Mouse (Mus musculus) gastrocnemius, postnatal 25 days (tissue): ENCODE data around the gene Otos. TPM values are rescaled to one million over a fixed set of nuclear protein-coding genes. Genes with fewer than 3 reads are reported as not detected.

Experiments used
- DNase-seq: peaks from one replicate; pipeline ENCODE4 v3.0.0; 2022
- total RNA-seq, 2 experiments: library from RNA; stranded (reverse); gene quantifications; 1 replicate in 1 of 2; 2 replicates in 1 of 2; pipeline ENCODE4 v1.2.3; 2021

Gene Otos
- total RNA-seq, 2 experiments from 2014 or later: not detected

DNA sequence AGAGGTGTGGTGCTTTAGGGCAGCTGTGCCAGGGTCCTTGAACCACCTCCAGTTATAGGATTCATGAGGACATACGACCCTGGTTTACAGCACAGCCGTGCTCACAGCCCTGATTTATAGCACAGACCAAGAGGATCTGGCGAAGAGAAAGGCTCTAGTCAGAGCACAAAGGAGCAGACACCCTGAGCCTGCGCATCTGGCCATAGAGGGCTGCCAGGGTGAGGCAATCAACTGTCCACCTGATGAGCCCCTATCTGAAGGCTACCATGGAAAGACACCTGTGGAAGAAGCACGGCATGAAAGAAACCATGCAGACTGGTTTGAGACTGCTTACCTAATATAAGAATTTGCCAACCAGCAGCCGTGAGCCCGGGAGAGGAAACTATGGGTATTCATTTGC lies 2.0 kb downstream of the Otos start:
- DNase-seq: no peak

DNA sequence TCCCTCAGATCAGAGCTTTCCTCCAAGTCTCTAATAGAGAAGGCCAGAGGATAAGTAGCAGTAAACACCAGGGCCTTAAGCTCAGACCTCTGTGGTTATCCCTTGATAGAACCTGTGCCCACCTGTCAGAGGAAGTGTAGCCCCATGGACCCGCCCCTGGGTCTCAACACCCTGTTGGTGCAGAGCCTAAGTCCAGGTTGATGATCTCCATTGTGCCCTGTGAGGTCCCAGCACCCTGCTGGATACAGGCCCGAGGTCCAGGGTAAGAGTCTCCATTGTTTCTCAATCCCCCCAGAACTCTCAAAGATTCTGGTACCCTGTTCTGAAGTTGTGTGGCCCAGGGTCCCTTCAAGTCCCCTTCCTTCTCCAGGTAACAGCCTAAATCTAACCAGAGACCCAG lies 2.5 kb downstream of the Otos start:
- no peak for DNase-seq

DNA sequence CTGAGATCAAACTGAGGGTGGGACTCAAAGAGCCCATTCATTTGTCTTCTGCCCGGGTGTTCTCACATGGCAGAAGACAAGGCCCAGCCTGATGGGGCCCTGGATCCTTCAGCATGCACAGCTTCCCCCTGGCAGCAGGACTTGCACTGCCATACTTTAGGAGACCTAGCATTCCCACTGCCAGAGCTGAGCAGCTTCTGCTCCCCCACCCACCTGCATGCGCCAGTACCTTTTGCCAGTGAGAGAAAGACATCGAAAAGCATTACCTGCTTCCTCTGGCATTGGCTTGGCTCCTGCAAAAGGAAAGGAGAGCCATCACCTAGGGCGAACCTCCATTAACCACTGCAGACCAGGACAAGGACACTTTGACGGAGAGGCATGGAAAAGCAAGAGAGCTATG lies 3.7 kb downstream of the Otos start:
- no peak for DNase-seq

DNA sequence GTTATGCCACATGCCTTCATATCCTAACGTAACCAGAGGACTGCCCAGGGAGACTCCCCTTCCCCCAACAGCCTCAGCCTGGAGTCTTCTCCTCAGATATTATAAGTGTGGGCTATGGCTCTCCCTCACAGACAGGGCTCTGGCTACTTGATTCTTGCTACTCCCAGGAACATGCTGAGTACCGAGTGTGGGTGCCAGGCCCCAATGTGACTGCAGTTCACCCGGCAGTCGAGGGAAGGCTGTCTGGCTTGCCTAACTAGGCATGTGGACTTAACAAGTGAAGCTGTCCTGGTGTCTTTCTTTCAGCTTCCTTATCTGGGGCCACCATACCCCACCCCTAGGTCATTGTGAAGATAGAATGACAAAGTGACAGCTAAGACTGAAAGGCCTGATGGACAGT lies 5.0 kb downstream of the Otos start:
- no peak for DNase-seq

DNA sequence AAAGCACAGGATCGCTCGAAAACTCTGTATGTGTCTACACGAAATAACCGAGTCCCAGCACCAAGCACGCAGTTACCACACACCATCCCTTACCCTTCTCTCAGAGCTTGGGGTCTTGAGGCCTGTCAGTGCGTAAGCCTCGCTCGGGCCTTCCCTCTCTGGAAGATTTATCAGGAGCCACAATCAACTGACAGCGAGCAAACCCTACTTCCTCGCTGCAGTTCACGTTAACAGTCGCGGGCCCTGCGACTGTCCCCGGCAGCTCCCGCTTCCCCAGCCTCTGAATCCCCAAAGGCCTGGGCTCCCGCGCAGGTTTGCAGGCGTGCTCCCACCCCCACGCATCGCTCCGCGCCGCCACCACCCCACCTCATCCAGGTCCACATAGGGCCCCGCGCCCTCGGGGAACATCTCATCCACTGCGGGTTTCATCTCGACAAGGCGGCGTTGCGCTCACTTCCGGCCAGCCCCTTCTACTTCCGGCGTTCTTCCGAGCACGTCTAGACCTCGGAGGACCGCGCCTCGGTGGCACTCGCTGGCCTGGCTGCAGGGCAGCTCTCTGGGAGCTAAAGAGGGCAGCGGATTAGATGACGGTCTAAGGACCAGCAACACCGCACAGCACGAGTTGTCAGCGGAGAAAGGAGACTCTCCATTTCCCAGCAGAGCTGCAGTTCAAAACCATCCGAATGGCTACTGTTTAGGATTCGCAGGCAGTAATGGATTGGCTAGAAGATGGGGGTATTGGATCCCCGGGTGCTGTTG lies 6.9 kb downstream of the Otos start, which contains the start of gene Cops9:
Gene Cops9, minus strand, starts transcription at position 472 of the 759 bp plus-strand sequence.
- peak; percentile 88 for DNase-seq

DNA sequence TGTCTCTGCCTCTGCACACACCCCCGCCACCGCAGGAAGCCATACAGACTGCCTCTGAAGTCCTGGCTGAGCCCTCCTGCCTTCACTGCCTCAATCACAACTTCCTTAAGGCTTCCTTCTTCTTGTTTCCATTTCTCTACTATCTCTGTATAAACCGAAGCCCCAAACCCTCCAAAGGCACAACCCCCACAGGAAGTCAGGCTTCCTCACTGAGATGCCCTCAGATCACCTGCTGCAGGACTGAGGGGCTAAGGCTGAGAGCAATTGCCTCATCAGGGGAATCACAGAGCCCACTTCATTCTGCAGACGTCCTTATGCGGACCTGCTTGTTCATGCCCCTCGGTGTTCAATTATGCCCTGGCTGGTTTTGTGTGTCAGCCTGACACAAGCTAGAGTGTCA lies 8.2 kb downstream of the Otos start:
- DNase-seq: no peak

DNA sequence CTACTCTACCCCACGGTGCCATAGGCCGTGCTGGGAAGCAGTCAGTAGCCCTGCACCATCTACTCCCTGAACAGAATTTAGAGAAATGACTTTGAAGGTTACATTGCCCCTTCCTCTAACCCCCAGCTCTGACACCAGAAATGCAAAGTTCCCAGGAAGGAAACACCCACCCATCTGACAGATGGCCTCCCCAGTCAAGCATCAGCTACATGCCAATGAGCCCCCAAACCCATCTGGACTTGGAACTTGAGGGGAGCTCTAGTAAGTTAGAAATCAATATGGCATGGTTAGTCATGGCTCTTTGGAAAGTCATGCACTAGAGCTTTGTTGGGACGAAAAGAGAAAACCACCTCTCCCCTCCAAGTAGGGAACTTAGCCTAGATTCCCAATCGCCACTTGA lies 9.9 kb downstream of the Otos start:
- DNase-seq: no peak

DNA sequence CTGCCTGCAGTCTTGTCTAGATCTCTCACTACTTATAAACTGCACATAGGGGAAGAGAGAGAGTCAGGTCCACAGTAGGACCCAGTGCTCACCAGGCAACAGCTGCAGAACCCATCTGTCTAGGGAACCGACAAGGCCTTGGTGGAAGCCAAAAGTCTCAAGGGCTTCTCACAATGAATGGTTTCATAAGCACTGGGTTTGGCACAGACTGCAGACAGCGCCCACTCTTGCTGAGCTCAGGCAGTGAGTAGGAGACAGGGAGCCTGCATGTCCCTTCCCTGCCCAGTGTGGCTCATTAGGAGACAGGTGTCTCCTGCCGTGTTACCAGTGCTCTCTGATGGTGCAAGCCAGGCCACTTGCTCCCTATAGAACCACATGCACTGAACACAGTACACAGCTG lies 10.5 kb downstream of the Otos start:
- DNase-seq: no peak

DNA sequence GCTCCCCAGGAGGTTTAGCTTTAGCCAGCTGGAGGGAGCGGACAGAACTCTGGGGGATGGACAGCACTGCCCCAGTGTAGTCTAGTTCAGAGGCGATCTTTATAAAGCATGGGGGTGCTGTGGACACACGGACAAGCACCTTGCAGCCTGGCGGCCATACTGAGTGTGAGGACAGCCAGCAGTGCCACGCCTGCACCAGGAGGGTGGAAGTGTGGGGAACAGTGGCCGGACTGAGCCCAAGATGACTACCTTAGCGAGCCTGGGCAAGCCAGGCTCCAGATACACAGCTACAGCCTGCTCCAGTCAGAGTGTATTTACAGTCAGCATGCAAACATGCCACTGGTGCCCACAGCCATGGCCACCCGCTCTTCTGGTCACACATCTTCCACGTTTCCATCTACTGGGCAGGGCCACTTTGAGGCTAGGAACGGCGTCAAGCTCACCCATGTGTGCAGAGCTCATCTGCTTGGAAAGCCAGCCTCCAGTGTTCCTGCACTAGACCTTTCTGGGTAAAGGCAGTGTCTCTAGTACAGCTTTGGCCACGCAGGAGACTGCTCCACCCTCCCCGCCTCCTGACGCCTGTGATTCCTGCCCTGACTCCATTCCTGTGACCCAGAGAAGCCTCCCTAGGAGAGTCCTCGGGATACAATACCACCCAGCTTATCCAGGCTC lies 11.0 kb downstream of the Otos start:
- DNase-seq: no peak

DNA sequence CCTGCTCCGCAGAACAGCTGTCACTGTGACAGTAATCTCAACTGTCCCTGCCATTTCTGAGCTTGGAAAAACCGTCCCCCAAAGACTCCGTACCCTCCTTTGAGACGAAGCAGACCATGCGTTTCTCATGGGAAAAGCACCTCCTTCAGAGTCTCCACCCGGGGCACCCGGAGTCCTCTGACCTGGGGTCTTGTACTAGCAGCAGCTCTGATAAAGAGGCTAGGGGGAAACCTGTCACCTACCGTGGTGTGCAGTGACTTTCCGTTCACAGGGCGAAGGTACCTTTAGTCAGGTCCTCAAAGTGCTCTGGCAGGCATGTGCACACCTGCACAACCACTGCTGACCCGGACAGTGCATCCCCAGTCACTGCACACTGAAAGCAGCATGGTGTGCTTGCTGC lies 12.0 kb downstream of the Otos start:
- DNase-seq: no peak

DNA sequence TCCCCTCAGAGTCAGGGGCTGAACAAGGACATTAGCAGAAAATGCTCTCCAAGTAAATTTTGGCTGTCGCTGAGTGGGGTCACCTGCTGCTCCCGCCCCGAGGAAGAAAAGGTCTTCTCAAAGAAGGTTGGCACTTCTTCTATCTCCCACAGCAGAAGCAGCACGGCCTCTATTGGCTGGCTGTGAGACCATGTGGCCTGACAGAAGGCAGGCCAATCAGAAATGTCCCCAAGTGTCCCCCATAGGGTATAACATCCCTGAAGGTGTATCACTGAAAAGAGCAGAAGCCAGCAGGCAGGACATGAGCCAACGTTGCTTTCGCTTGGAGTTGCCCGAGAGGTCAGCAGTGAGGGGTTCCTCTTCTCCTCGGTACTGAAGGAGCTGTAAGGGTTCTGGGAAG lies 12.6 kb downstream of the Otos start:
- DNase-seq: no peak

DNA sequence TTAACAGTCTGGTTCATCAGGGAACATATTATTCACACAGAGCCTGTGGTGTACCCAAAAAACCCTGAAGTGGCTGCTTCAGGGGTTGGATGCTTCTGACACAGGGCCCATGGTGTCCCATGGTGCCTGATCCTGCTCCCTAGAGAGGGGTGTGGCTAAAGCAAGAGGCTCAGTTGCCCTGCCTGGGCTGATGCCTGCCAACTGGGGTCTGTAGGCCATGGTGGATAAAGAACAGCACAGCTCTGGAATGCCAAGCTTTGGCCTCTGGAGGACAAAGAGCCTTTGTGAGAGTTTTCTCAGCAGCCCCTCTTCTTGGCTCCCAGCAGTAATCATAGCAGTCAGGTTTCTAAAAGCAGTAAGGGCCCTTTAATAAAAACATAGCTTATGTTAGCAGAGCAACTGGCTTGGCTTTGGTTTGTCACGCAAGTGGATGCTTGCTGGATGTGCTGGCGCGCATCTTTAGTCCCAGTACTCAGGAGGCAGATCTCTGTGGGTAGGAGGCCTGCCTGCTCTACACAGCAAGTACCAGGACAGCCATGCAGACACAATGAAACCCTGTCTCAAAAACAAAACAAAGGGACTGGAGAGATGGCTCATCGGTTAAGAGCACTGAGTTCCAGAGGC lies 13.6 kb downstream of the Otos start:
- no peak for DNase-seq

DNA sequence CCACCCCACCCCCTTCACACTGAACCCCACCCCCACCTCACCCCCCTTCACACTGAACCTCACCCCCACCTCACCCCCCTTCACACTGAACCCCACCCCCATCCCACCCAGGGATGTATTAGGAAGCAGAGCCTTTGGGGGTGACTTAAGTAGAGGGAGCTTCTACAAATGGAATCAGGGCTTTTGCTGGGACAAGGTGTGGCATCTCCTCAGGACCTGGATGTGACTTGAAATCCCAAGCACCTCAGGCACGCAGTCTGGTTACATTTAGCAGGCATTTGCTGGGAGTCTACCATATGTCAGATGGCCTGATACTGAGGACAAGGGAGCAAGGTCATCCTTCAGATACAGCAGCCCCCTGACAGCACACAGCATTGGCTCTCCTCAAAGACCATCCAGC lies 14.1 kb downstream of the Otos start:
- DNase-seq: no peak

DNA sequence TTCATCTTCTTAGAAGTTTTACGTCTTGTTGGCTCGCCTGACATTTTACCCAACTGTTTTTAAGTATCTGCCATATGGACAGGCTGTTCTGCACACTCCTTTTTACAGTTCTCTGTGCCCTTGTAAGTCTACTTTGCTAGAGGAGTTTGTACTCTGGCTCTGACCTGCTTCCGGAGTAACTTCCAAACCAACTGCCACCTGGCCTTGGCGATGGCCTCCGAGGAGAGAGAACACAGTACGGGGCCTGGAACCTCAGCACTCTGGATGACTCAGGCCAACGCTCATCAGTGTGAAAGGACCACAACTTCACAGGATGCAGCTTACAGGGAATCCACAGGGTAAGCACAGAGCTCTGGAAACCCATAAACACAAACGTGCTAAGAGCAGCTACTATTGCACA lies 14.9 kb downstream of the Otos start:
- no peak for DNase-seq

DNA sequence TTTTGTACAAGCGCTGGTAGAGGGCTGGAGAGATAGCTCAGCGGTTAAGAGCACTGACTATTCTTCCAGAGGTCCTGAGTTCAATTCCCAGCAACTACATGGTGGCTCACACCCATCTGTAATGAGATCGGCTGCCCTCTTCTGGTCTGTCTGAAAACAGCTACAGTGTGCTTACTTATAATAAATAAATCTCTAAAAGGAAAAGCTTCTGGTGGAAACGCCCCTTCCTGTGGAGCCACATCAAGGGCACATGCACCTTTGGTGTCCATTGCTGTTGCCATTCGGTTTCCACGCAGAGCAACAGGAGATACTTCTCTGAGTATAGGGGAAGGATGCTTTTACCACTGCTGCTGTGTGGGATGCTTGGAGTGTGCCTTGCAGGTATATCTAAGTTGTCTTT lies 15.7 kb downstream of the Otos start:
- DNase-seq: no peak

DNA sequence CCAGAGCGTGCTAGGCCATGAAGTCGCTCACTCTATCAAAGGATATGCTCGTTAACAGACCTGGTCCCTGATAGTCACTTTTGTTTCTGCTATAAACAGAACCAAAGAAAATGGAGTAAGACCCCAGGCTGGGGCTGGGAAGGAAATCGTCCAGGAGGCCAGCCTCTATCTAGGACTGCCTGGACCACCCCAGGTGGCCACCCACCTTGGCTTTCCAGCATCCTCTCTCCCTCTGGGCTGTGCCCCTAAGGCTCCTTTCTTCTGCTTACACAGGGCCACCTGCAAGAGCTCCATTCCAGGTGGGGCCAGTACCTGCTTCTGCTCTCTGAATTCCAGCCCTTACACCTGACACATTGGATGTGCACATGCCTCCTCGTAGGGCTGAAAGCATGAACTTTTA lies 16.4 kb downstream of the Otos start:
- no peak for DNase-seq

DNA sequence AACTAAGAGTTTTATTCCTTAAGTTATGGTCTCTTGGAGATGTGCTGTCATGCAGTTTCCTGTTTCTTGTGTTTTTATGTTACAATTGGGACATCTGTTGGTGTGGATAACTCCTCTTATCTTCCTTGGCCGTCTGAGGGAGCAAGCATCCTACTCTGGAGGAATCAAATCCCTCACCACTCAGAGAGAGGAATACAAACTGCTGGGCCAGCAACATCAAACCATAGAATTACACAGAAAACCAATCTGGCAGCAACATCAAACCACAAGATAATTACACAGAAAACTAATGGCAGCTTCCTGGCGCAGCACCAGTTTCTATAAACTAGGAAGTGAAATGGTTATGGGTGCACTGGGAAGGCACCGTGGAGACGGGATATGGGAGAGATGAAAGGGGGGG lies 20.4 kb downstream of the Otos start:
- DNase-seq: no peak

DNA sequence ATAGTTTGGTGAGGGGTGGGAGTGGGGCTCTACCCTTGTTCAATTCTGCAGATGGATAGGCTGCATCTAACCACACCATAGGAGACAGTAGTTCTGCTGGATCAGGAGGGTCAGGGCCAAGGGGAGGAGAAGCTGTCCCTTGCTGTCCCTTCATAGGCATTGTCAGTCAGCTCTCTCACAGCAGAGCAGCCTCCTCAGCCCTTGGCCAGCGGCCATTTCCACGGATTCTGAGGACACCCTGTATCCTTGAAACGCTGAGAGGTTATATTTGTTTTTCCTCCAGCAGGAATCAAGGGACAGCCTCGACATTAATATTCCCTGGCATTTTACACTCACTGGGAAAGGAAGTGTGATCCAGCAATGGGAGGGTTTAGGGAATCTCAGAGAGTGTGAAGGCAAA lies 30.3 kb downstream of the Otos start:
- DNase-seq: no peak

DNA sequence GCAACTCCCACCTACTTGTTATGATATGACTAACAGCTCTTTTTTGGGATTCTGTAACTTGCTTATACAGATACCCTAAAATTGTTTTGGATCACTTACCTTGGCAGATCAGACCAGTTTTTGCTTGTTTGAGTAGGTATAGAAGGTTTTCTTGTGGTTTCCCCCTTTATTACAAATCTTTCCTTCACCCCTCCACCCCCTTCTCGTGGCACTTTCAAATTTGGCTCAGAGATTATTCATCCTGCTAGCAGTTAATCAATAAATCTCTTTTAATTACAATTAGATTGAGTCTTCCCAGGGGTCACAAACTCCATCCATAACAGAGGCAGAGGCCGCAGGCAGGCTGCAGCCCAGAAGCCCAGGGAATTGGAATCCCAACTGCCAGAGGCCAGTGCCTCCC lies 31.2 kb downstream of the Otos start, which contains the start of gene Olfr12:
Gene Olfr12, plus strand, starts transcription at position 301 of the 400 bp plus-strand sequence.
- DNase-seq: no peak

DNA sequence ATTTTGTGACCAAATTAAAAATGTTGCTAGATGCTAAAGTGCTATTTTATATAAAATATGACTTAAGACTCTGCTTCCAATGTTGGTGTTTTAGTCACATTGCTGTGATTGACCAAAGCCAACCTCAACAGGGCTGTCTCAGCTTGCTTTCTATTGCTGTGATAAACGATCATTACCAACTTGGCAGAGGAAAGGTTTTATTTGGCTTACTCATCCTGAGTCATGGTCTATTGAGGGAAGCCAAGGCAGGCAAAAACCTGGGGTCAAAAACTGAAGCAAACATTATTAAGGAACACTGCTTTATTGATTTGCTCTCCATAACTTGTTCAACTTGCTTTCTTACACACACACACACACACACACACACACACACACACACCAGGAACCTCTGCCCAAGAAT lies 32.6 kb downstream of the Otos start:
- no peak for DNase-seq

DNA sequence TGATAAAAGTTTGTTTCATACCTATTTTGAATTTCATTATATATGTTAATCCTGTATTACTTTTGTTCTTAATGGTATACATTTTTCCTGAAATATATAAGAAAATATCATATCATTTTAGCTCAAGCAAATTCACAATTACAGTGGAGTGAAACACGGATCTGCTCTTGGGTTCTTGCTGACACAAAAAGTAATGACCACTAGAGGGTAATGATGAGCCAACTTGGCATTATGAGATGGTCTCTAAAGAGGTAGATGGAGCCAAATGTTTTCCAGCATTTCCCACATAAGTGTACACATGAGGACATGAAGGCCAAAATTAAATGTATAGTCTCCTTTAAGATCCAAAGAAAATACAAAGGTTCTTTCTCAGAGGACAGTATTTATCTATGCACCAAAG lies 34.1 kb downstream of the Otos start:
- DNase-seq: no peak

DNA sequence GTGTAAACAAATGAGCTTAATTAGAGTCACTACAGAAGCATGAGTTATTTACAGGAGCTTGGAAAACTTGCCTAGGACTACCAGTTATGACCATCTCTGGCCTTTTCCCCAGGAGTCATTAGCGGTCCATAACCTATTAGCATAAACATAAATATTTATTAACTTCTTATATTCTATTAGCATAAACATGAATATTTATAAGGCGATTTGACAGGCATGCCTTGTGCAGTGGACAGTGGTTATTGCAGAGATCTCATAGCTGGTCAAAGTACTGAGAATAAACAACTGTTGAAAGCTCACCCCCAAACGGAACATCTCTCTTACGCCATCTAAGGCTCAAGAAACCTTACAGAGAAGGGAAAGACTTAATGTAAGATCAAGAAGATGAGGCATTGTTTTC lies 35.5 kb downstream of the Otos start:
- no peak for DNase-seq

DNA sequence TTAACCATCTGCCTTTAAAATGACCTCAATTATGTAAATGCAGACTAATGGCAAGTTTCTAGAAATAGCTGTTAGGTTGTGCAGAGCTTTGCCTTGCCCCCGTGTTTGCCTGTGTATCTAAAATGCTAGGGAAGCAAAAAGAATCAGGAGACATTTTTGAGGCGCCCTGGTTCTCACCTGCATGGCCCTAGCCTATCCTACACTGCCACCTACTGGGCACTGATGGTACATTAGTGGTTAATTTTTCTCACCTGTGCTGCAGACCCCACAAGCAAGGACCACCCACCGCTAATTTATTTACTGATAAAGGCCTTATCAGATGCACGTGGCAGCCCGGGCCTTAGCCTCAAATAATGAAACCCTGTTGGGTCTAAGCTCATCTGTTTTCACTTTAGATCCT lies 37.6 kb downstream of the Otos start:
- DNase-seq: no peak

DNA sequence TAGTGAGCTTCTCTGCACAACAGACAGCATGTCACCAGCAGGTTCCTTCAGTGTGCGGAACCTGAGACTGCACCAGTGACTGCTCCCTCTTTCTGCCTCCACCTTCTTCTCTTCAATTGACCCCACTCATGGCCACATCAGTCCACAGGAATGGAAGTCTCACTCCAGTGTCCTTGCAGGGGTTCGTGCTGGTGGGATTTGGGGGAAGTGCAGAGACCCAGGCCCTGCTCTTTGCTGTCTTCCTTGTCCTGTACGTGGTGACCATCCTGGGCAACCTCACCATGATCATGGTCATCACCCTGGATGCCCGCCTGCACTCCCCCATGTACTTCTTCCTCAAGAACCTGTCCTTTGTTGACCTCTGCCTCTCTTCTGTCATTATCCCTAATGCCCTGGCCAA lies 40.9 kb downstream of the Otos start:
- no peak for DNase-seq
